Comparison of ENCODE assay signal across 8 mouse cellular contexts in the genomic region with DNA sequence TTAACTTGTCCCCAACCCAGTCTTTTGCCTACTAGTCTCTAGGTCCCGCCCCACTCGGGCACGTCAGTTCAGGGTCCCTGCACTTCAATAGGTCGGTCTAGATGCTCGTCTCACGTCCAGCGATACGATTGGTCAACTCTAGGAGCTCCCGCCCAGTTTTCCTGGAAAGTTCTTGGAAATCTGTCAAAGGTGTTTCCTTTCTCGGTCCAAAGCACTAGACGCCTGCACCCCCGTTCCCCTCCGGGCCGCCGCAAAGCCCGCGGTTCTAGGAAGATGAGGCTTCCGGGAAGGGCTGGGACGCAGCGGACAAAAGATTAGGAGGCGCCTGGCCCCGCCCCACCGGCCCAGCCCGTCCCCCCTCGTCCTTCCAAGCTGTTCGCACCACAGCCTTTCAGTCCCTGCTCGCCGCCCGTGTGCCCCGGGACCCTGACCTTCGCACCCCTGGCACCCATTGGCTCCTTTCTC. TPM values are rescaled to one million over a fixed set of nuclear protein-coding genes. Genes with fewer than 3 reads are reported as not detected.
DNase-seq lines count a peak whose midpoint lies in the region; ATAC-seq and TF ChIP-seq lines count a peak whose summit lies in the region.

No protein-coding gene starts in this region.

- H3K9ac ChIP-seq in kidney, embryonic 15.5 days: peak overlapping the region; percentile 72

- H3K4me3 ChIP-seq in heart, embryonic 10.5 days: peak overlapping the region; percentile 80
- peak overlapping the region; percentile 75 for H3K4me3 ChIP-seq in kidney, embryonic 15.5 days (replicated peaks)
- H3K4me3 ChIP-seq in myocyte: peak overlapping the region; percentile 27

- H3ac ChIP-seq in myocyte (ENCODE audit: control insufficient read depth, insufficient read length): no peak overlapping the region

- H3K4me1 ChIP-seq in heart, embryonic 10.5 days: peaks cover 52% of the 10 kb centered on the region
- H3K4me1 ChIP-seq in kidney, embryonic 15.5 days: peaks cover 30% of the 10 kb centered on the region

- H3K4me2 ChIP-seq in kidney, embryonic 15.5 days: peak overlapping the region; percentile 88
- H3K4me2 ChIP-seq in myocyte (ENCODE audit: low read depth): peak overlapping the region; percentile 80

- peak overlapping the region; percentile 90 for H3K27ac ChIP-seq in heart, embryonic 10.5 days
- H3K27ac ChIP-seq in kidney, embryonic 15.5 days: peak overlapping the region; percentile 92

- peaks cover 13% of the 10 kb centered on the region for H3K36me3 ChIP-seq in heart, embryonic 10.5 days
- peaks cover 16% of the 10 kb centered on the region for H3K36me3 ChIP-seq in kidney, embryonic 15.5 days
- H3K36me3 ChIP-seq in myocyte (ENCODE audit: control insufficient read depth, insufficient read depth): no peaks in the 10 kb centered on the region
- no peaks in the 10 kb centered on the region for H3K36me3 ChIP-seq in splenic B cell, adult 2 months (ENCODE audit: control insufficient read depth, insufficient read depth, low read length, poor library complexity, severe bottlenecking)

- peak; percentile 80 to 83 for DNase-seq in B cell, adult 2 months
- DNase-seq in brain, adult 2 months (ENCODE audit: low read depth, low spot score): peak; percentile 96
- DNase-seq in heart, embryonic 10.5 days (ENCODE audit: low spot score): peak; percentile 97
- peak; percentile 95 for DNase-seq in liver
- DNase-seq in splenic B cell, adult 2 months (ENCODE audit: low read depth, low spot score): peak; percentile 86

- peaks cover 15% of the 10 kb centered on the region for H3K27me3 ChIP-seq in heart, embryonic 10.5 days (ENCODE audit: insufficient read depth, poor library complexity, severe bottlenecking)
- H3K27me3 ChIP-seq in kidney, embryonic 15.5 days: peaks cover 16% of the 10 kb centered on the region
- peaks cover 5% of the 10 kb centered on the region for H3K27me3 ChIP-seq in myocyte (ENCODE audit: control insufficient read depth, insufficient read depth, insufficient read length)
- H3K27me3 ChIP-seq in splenic B cell, adult 2 months (ENCODE audit: control insufficient read depth, insufficient read depth, low read length, poor library complexity, severe bottlenecking): no peaks in the 10 kb centered on the region

- peak; percentile 84 for ATAC-seq in erythroblast, adult 5-6 weeks (replicated peaks; ENCODE audit: low FRiP score, poor library complexity, severe bottlenecking)
- peak; percentile 97 for ATAC-seq in kidney, embryonic 15.5 days (replicated peaks; ENCODE audit: low FRiP score)

- WGBS in heart, embryonic 10.5 days: under 1% methylated on average over 31 of the region's 31 CpGs
- under 1% methylated on average over 31 of the region's 31 CpGs for WGBS in kidney, embryonic 15.5 days

- H3K9me3 ChIP-seq in heart, embryonic 10.5 days: no peaks in the 10 kb centered on the region
- H3K9me3 ChIP-seq in kidney, embryonic 15.5 days (replicated peaks): no peaks in the 10 kb centered on the region

- TF ChIP-seq POLR2A in myocyte (IDR thresholded peaks at IDR 0.05; ENCODE audit: insufficient read length, low read depth): peak; percentile 33

- H3K79me2 ChIP-seq in myocyte (ENCODE audit: control insufficient read depth, insufficient read depth): no peaks in the 10 kb centered on the region

TF ChIP-seq in myocyte, 11 proteins besides CTCF, POLR2A, EP300 and RAD21:
- no peak for TF ChIP-seq MAX (IDR thresholded peaks at IDR 0.05; ENCODE audit: low read depth)
- no peak for TF ChIP-seq TCF12 (IDR thresholded peaks at IDR 0.05; ENCODE audit: insufficient read depth, poor library complexity, severe bottlenecking)
- TF ChIP-seq MYOG (IDR thresholded peaks at IDR 0.05; ENCODE audit: control insufficient read depth in 1 of 3, insufficient read depth in 1 of 3, insufficient read length in 2 of 3, low read depth in 2 of 3): no peak
- TF ChIP-seq POLR2AphosphoS2 (IDR thresholded peaks at IDR 0.05; ENCODE audit: insufficient read length, low read depth): no peak
- TF ChIP-seq REST (IDR thresholded peaks at IDR 0.05; ENCODE audit: insufficient read depth, insufficient read length): no peak
- TF ChIP-seq TCF3 (IDR thresholded peaks at IDR 0.05; ENCODE audit: insufficient read length, low read depth): no peak
- no peak for TF ChIP-seq CEBPB (IDR thresholded peaks at IDR 0.05; ENCODE audit: insufficient read depth, poor library complexity, severe bottlenecking)
- no peak for TF ChIP-seq USF1 (IDR thresholded peaks at IDR 0.05; ENCODE audit: low read depth)
- no peak for TF ChIP-seq E2F4 (IDR thresholded peaks at IDR 0.05; ENCODE audit: insufficient read depth)
- no peak for TF ChIP-seq MYOD1 (IDR thresholded peaks at IDR 0.05; ENCODE audit: control insufficient read depth in 1 of 3, insufficient read length in 2 of 3, low read depth in 2 of 3)
- no peak for TF ChIP-seq SRF (IDR thresholded peaks at IDR 0.05; ENCODE audit: control insufficient read depth, insufficient read length, low read depth)

RNA-seq across cellular contexts. Expression of a gene that starts 0.7 kb away (rescaled TPM):
- 2.1 and 7.9 TPM in 2 replicates for total RNA-seq in erythroblast, adult 5-6 weeks (2015; ENCODE audit: low replicate concordance)
- total RNA-seq in erythroblast, adult 5-6 weeks (2017; ENCODE audit: low replicate concordance): 2.0 and 4.7 TPM in 2 replicates
- 9.4 and 13.2 TPM in 2 replicates for polyA plus RNA-seq in heart, embryonic 10.5 days (2016; fragmentation: Nextera tagmentation; extraction: Ambion mirVana)
- polyA plus RNA-seq in kidney, embryonic 15.5 days (2015; fragmentation: Nextera tagmentation; extraction: Ambion mirVana): 11.1 and 14.1 TPM in 2 replicates
- polyA plus RNA-seq in myocyte (2012; fragmentation: generic; extraction: Trizol): 0.64 TPM

RNA-seq across cellular contexts. Expression of a gene that starts 6.9 kb away (rescaled TPM):
- 10.8 and 25.3 TPM in 2 replicates for total RNA-seq in erythroblast, adult 5-6 weeks (2015; ENCODE audit: low replicate concordance)
- total RNA-seq in erythroblast, adult 5-6 weeks (2017; ENCODE audit: low replicate concordance): 25.1 and 41.4 TPM in 2 replicates
- polyA plus RNA-seq in heart, embryonic 10.5 days (2016; fragmentation: Nextera tagmentation; extraction: Ambion mirVana): 7.1 and 10.1 TPM in 2 replicates
- 7.8 and 8.3 TPM in 2 replicates for polyA plus RNA-seq in kidney, embryonic 15.5 days (2015; fragmentation: Nextera tagmentation; extraction: Ambion mirVana)
- 3.9 TPM for polyA plus RNA-seq in myocyte (2012; fragmentation: generic; extraction: Trizol)

RNA-seq across cellular contexts. Expression of a gene that starts 41.6 kb away (rescaled TPM):
- total RNA-seq in erythroblast, adult 5-6 weeks (2015; ENCODE audit: low replicate concordance): 2.7 TPM in 1 of 2 replicates, not detected in the other
- total RNA-seq in erythroblast, adult 5-6 weeks (2017; ENCODE audit: low replicate concordance): 0.94 and 5.2 TPM in 2 replicates
- polyA plus RNA-seq in heart, embryonic 10.5 days (2016; fragmentation: Nextera tagmentation; extraction: Ambion mirVana): 13.4 and 14.6 TPM in 2 replicates
- polyA plus RNA-seq in kidney, embryonic 15.5 days (2015; fragmentation: Nextera tagmentation; extraction: Ambion mirVana): 10.9 and 11.8 TPM in 2 replicates
- 17.7 TPM for polyA plus RNA-seq in myocyte (2012; fragmentation: generic; extraction: Trizol)

RNA-seq across cellular contexts. Expression of a gene that starts 43.9 kb away (rescaled TPM):
- not detected in 2 replicates for total RNA-seq in erythroblast, adult 5-6 weeks (2015; ENCODE audit: low replicate concordance)
- not detected in 2 replicates for total RNA-seq in erythroblast, adult 5-6 weeks (2017; ENCODE audit: low replicate concordance)
- 0.74 and 1.2 TPM in 2 replicates for polyA plus RNA-seq in heart, embryonic 10.5 days (2016; fragmentation: Nextera tagmentation; extraction: Ambion mirVana)
- 0.81 and 0.90 TPM in 2 replicates for polyA plus RNA-seq in kidney, embryonic 15.5 days (2015; fragmentation: Nextera tagmentation; extraction: Ambion mirVana)
- polyA plus RNA-seq in myocyte (2012; fragmentation: generic; extraction: Trizol): 0.38 TPM

Comparison
In these comparisons a context has a peak if more than half of its experiments do, and no peak if none do; other contexts are left out.
1. Peak in every context shown above with its lines: DNase-seq, ATAC-seq, H3K4me3 ChIP-seq and H3K27ac ChIP-seq.
2. H3K4me3 ChIP-seq: peak in every context shown above with its lines; median percentile 80 in heart, embryonic 10.5 days; 75 in kidney, embryonic 15.5 days; 27 in myocyte.